Mouse (Mus musculus): ENCODE results near the gene Prss42. TPM values are rescaled to one million over a fixed set of nuclear protein-coding genes. Genes with fewer than 3 reads are reported as not detected.

The Prss42 gene
- polyA plus RNA-seq, 1 experiment = not detected

DNA sequence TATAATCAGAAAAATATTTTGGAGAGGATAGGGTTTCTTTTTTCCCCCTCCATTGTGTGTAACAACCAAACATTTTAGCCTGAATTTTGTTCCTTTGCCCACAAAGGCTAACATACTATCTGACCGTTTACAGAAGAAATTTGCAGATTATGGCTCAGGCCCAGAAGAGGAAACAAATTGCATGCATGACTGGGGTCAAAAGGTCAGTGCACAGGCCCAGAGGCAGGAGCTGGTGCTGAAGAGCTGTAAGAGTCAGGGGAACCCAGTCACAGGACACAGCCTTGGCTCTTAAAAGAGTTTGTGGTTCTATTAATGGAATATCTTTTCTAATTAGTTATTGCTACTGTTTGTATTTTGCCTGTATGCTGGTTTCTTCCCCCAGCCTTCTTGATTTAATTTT lies 14.4 kb upstream of the Prss42 start:
- TF ChIP-seq POLR2A (IDR thresholded peaks at IDR 0.05; ENCODE audit: low read depth, low read length) (no peak), CTCF (IDR thresholded peaks at IDR 0.05; ENCODE audit: extremely low read depth, insufficient read depth, insufficient read length, insufficient replicate concordance) (no peak)
- peaks cover 3% of the 10 kb centered on the region for H3K4me1 ChIP-seq (ENCODE audit: control insufficient read depth, insufficient read depth, insufficient read length)
- H3K27ac ChIP-seq (ENCODE audit: insufficient read depth, low read length) = no peak overlapping the region
- H3K36me3 ChIP-seq (ENCODE audit: control insufficient read depth, insufficient read depth, low read length) = no peaks in the 10 kb centered on the region
- no peak for DNase-seq (ENCODE audit: low read depth in 1 of 2, low spot score in 2 of 2)
- peaks cover 3% of the 10 kb centered on the region; the same call in 1 of the 2 replicates for H3K27me3 ChIP-seq (ENCODE audit: control insufficient read depth, insufficient read depth, low read length)
- H3K4me3 ChIP-seq (ENCODE audit: extremely low read depth, insufficient read depth, insufficient read length) = no peak overlapping the region
- WGBS = 40% methylated on average over 1 of the region's 1 CpGs

DNA sequence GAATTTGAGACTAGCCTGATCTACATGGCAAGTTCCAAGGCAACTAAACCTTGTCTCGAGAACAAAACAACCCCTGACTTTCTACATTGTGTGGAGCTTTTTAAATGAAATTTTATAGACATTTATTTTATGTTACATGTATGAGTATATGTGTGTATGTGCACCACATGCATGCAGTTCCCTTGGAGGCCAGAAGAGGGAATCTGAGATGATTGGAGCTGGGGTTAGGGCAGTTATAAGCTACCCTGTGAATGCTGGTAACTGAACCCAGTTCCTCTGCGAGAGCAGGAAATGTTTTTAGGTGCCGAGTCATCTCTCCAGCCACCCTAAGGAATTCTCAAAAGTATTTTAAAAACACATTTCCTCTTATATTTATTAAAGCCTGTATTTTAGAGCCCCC lies 9.8 kb upstream of the Prss42 start:
- H3K36me3 ChIP-seq (ENCODE audit: control insufficient read depth, insufficient read depth, low read length) = no peaks in the 10 kb centered on the region
- no peaks in the 10 kb centered on the region for H3K4me1 ChIP-seq (ENCODE audit: control insufficient read depth, insufficient read depth, insufficient read length)
- no peak for TF ChIP-seq POLR2A (IDR thresholded peaks at IDR 0.05; ENCODE audit: low read depth, low read length)
- no peak for TF ChIP-seq CTCF (IDR thresholded peaks at IDR 0.05; ENCODE audit: extremely low read depth, insufficient read depth, insufficient read length, insufficient replicate concordance)
- 79% methylated on average over 3 of the region's 3 CpGs for WGBS
- DNase-seq (ENCODE audit: low read depth in 1 of 2, low spot score in 2 of 2) = no peak
- no peaks in the 10 kb centered on the region for H3K27me3 ChIP-seq (ENCODE audit: control insufficient read depth, insufficient read depth, low read length)
- H3K4me3 ChIP-seq (ENCODE audit: extremely low read depth, insufficient read depth, insufficient read length) = no peak overlapping the region
- H3K27ac ChIP-seq (ENCODE audit: insufficient read depth, low read length) = no peak overlapping the region

DNA sequence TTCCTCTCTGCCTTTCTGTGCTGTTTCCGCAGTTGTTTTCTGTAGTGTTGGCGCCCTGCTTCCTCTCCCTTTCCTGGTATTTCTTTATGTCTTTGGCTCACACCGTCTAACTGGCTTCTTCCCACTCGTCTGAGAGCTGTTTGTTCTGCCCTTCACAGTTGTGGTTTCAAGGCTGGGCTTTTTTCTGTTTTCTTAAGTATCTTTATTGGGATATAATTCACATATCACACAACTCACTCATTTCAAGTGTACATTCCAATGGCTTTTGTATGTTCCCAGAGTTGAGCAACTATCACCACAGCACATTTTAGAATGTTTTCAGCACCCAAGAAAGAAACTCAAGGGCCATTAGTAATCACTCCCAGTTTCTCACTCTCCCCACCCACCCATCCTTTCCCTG lies 7.5 kb upstream of the Prss42 start:
- Histone ChIP-seq H3K27me3 (ENCODE audit: control insufficient read depth, insufficient read depth, low read length) (no peaks in the 10 kb centered on the region), H3K4me3 (ENCODE audit: extremely low read depth, insufficient read depth, insufficient read length) (no peak overlapping the region), H3K4me1 (ENCODE audit: control insufficient read depth, insufficient read depth, insufficient read length) (no peaks in the 10 kb centered on the region), H3K27ac (ENCODE audit: insufficient read depth, low read length) (no peak overlapping the region), H3K36me3 (ENCODE audit: control insufficient read depth, insufficient read depth, low read length) (no peaks in the 10 kb centered on the region)
- TF ChIP-seq CTCF (IDR thresholded peaks at IDR 0.05; ENCODE audit: extremely low read depth, insufficient read depth, insufficient read length, insufficient replicate concordance) = no peak
- TF ChIP-seq POLR2A (IDR thresholded peaks at IDR 0.05; ENCODE audit: low read depth, low read length) = no peak
- no peak for DNase-seq (ENCODE audit: low read depth in 1 of 2, low spot score in 2 of 2)
- WGBS = 71% methylated on average over 4 of the region's 4 CpGs

DNA sequence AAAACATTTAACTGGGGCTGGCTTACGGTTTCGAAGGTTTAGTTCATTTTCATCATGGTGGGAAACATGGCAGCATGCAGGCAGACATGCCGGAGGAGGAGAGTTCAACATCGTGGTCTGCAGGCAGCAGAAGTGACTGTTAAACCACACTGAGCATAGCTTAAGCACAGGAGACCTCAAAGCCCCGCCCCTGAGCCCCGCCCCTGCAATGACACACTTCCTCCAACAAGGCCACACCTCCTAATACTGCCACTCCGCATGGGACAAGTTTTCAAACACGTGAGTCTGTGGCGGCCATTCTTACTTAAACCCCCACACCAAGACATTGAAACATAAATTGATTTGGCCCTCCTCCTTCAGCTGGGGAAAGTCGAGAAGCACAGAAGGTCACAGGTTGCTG lies 953 bp upstream of the Prss42 start:
- no peak for DNase-seq (ENCODE audit: low read depth in 1 of 2, low spot score in 2 of 2)
- WGBS = 70% methylated on average over 10 of the region's 10 CpGs
- TF ChIP-seq CTCF (IDR thresholded peaks at IDR 0.05; ENCODE audit: extremely low read depth, insufficient read depth, insufficient read length, insufficient replicate concordance) = no peak
- TF ChIP-seq POLR2A (IDR thresholded peaks at IDR 0.05; ENCODE audit: low read depth, low read length) = no peak

DNA sequence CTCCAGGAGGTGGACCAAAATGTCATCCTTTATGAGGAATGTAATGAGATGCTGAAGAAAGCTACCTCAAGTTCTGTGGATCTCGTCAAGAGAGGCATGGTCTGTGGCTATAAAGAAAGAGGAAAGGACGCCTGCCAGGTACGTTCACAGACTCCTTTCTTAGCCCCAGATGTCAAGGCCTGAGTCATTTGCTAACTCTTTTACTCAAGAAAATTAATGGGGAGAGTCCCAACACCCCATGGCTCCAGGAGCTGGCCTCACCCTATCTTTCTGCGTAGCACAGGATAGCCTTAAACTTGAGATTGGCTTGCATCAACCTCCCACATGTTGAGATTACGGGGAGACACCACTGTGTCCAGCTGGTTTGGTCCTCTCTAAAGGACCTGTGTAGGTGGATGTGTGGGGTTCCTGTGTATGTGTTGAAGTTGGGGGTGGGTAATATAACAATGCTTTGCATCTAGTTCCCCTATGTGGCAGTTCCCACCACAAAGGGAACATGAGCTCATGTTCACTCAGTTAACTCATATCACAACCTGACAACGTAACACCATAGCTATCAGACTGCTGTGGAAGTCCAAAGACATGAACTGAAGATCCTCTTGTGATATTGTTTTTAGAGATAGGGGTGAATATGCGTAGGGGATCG lies 3.0 kb downstream of the Prss42 start:
- Histone ChIP-seq H3K36me3 (ENCODE audit: control insufficient read depth, insufficient read depth, low read length) (no peaks in the 10 kb centered on the region), H3K27ac (ENCODE audit: insufficient read depth, low read length) (no peak overlapping the region), H3K27me3 (ENCODE audit: control insufficient read depth, insufficient read depth, low read length) (no peaks in the 10 kb centered on the region), H3K4me3 (ENCODE audit: extremely low read depth, insufficient read depth, insufficient read length) (no peak overlapping the region), H3K4me1 (ENCODE audit: control insufficient read depth, insufficient read depth, insufficient read length) (no peaks in the 10 kb centered on the region)
- 88% methylated on average over 8 of the region's 8 CpGs for WGBS
- TF ChIP-seq CTCF (IDR thresholded peaks at IDR 0.05; ENCODE audit: extremely low read depth, insufficient read depth, insufficient read length, insufficient replicate concordance) = no peak
- no peak for TF ChIP-seq POLR2A (IDR thresholded peaks at IDR 0.05; ENCODE audit: low read depth, low read length)
- DNase-seq (ENCODE audit: low read depth in 1 of 2, low spot score in 2 of 2) = no peak

More for the DNA sequence above, 953 bp upstream of the Prss42 start:
- Histone ChIP-seq H3K27ac (ENCODE audit: insufficient read depth, low read length) (no peak overlapping the region), H3K4me3 (ENCODE audit: extremely low read depth, insufficient read depth, insufficient read length) (no peak overlapping the region), H3K4me1 (ENCODE audit: control insufficient read depth, insufficient read depth, insufficient read length) (no peaks in the 10 kb centered on the region), H3K27me3 (ENCODE audit: control insufficient read depth, insufficient read depth, low read length) (no peaks in the 10 kb centered on the region), H3K36me3 (ENCODE audit: control insufficient read depth, insufficient read depth, low read length) (no peaks in the 10 kb centered on the region)

DNA sequence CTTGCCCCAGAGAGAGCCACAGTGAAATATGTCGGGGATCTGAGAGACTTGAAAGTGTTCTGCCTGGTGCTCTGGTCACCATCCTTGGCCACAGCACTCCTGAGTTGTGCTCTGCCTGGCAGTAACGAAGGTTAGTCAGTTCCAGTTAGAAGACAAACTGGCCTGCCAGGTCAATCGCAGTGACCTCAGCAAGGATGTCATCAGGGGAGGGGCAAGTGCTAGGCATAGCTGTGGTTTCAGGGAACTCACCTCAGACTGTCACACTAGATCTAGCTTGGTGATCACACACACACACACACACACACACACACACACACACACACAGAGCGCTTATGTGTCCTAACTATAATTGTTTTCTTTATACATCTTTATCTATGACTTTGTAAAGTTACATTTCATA lies 5.3 kb downstream of the Prss42 start:
- H3K27me3 ChIP-seq (ENCODE audit: control insufficient read depth, insufficient read depth, low read length) = no peaks in the 10 kb centered on the region
- TF ChIP-seq POLR2A (IDR thresholded peaks at IDR 0.05; ENCODE audit: low read depth, low read length) (no peak), CTCF (IDR thresholded peaks at IDR 0.05; ENCODE audit: extremely low read depth, insufficient read depth, insufficient read length, insufficient replicate concordance) (no peak)
- DNase-seq (ENCODE audit: low read depth in 1 of 2, low spot score in 2 of 2) = no peak
- no peak overlapping the region for H3K4me3 ChIP-seq (ENCODE audit: extremely low read depth, insufficient read depth, insufficient read length)
- H3K4me1 ChIP-seq (ENCODE audit: control insufficient read depth, insufficient read depth, insufficient read length) = no peaks in the 10 kb centered on the region
- WGBS = 55% methylated on average over 4 of the region's 4 CpGs
- no peak overlapping the region for H3K27ac ChIP-seq (ENCODE audit: insufficient read depth, low read length)
- no peaks in the 10 kb centered on the region for H3K36me3 ChIP-seq (ENCODE audit: control insufficient read depth, insufficient read depth, low read length)

DNA sequence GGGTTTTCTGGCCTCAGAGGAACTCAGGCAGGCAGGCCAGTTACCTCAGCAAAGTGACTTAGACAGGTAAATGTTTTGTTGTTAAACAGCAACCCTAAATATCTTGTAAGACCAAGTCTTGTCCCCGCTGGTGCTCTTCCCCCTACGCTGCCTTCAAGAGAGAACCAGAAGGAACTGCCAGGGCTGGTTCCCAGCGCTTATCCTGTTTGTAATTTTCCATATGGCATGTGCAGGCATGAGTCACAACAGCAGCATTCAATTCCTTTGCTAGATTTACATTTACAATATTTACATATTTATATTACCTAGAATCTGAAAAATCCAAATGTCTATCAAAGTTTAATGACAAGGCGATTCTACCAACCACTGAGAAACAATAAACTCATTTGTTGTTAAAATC lies 12.1 kb downstream of the Prss42 start:
- H3K4me1 ChIP-seq (ENCODE audit: control insufficient read depth, insufficient read depth, insufficient read length) = no peaks in the 10 kb centered on the region
- 95% methylated on average over 4 of the region's 4 CpGs for WGBS

More for the DNA sequence above, 12.1 kb downstream of the Prss42 start:
- Histone ChIP-seq H3K27me3 (ENCODE audit: control insufficient read depth, insufficient read depth, low read length) (no peaks in the 10 kb centered on the region), H3K27ac (ENCODE audit: insufficient read depth, low read length) (no peak overlapping the region), H3K36me3 (ENCODE audit: control insufficient read depth, insufficient read depth, low read length) (no peaks in the 10 kb centered on the region), H3K4me3 (ENCODE audit: extremely low read depth, insufficient read depth, insufficient read length) (no peak overlapping the region)
- no peak for DNase-seq (ENCODE audit: low read depth in 1 of 2, low spot score in 2 of 2)
- TF ChIP-seq POLR2A (IDR thresholded peaks at IDR 0.05; ENCODE audit: low read depth, low read length) (no peak), CTCF (IDR thresholded peaks at IDR 0.05; ENCODE audit: extremely low read depth, insufficient read depth, insufficient read length, insufficient replicate concordance) (no peak)

Measured in spleen, adult 2 months (tissue).